Mouse (Mus musculus) spleen, adult 2 months (tissue): ENCODE measurements around the gene Cpd.

ENCODE experiments used
- CTCF ChIP-seq: fragments of 200-500 bp; IDR thresholded peaks from 2 replicates; pipeline ENCODE4 v1.5.1; 2011; ENCODE audit warnings: mild to moderate bottlenecking, inconsistent platforms; ENCODE audit not compliant: insufficient read depth, insufficient read length, insufficient replicate concordance; ENCODE audit errors: extremely low read depth
- POLR2A ChIP-seq: fragments of 200-500 bp; IDR thresholded peaks from 2 replicates; pipeline ENCODE4 v1.6.1; 2011; ENCODE audit warnings: low read depth, low read length, inconsistent platforms

DNA sequence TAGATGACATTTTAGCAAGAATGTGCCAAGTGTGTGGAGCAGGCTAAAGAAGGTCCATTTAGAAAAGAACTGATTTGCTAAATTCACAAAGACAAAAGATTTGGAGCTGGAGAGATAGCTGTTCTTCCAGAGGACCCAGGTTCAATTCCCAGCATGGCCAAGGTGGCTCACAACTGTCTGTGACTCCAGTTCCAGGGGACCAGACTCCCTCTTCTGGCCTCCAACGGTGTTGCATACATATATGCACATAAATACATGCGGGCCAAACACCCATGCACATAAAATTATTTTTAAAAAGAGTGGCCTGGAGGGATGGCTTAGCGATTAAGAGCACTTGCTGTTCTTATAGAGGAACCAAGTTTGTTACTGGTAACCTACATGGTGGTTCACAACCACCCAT, 4.7 kb upstream of the Cpd start:
- TF ChIP-seq CTCF, result no peak
- TF ChIP-seq POLR2A, result no peak
